Mouse (Mus musculus) MEL (cell line): Measurements from ENCODE around the gene Tekt4. TPM values are rescaled to one million over a fixed set of nuclear protein-coding genes. Genes with fewer than 3 reads are reported as not detected.

Experiments used
- DNase-seq: peaks from one replicate; pipeline ENCODE4 v3.0.0; 2011; ENCODE audit warnings: low read depth, low spot score
- H3K27ac ChIP-seq: 2 replicates; pipeline ENCODE4 v1.5.1; 2012; ENCODE audit warnings: low read depth, mild to moderate bottlenecking, control low read depth, low read length, moderate library complexity; ENCODE audit not compliant: control insufficient read depth
- H3K27me3 ChIP-seq, 2 experiments: fragments of 150-350 bp in 1 of 2; sonication (generic) in 1 of 2; 2 replicates each; pipeline ENCODE4 v1.6.1; 2012; ENCODE audit warnings: low read length in 2 of 2, mild to moderate bottlenecking in 2 of 2, improper control_type of control experiment in 1 of 2, moderate library complexity in 1 of 2; ENCODE audit not compliant: insufficient read depth in 2 of 2, control insufficient read depth in 1 of 2
- H3K36me3 ChIP-seq, 2 experiments: 2 replicates each; pipeline ENCODE4 v1.6.1; 2012 to 2014; ENCODE audit warnings: low read length in 2 of 2, improper control_type of control experiment in 1 of 2, inconsistent platforms in 1 of 2, mild to moderate bottlenecking in 1 of 2; ENCODE audit not compliant: insufficient read depth in 2 of 2, control insufficient read depth in 1 of 2
- H3K4me1 ChIP-seq, 2 experiments: fragments of 150-350 bp in 1 of 2; sonication (generic) in 1 of 2; 2 replicates each; pipeline ENCODE4 v1.6.1; 2012; ENCODE audit warnings: low read length in 2 of 2, improper control_type of control experiment in 1 of 2, mild to moderate bottlenecking in 1 of 2; ENCODE audit not compliant: insufficient read depth in 2 of 2, control insufficient read depth in 1 of 2
- H3K4me3 ChIP-seq, 2 experiments: fragments of 150-350 bp in 1 of 2; sonication (generic) in 1 of 2; 2 replicates each; pipeline ENCODE4 v1.5.1; 2012; ENCODE audit warnings: low read depth in 2 of 2, low read length in 2 of 2, mild to moderate bottlenecking in 2 of 2, moderate library complexity in 2 of 2, control low read depth in 1 of 2, improper control_type of control experiment in 1 of 2; ENCODE audit not compliant: control insufficient read depth in 1 of 2, insufficient read depth in 1 of 2
- H3K79me2 ChIP-seq: 2 replicates; pipeline ENCODE4 v1.6.1; 2012; ENCODE audit warnings: mild to moderate bottlenecking, low read length, moderate library complexity; ENCODE audit not compliant: control insufficient read depth, poor library complexity, insufficient read depth
- H3K9ac ChIP-seq: 2 replicates; pipeline ENCODE4 v1.6.1; 2012; ENCODE audit warnings: low read depth, mild to moderate bottlenecking, control low read depth, low read length, moderate library complexity; ENCODE audit not compliant: control insufficient read depth, poor library complexity, severe bottlenecking
- H3K9me3 ChIP-seq: fragments of 150-350 bp; sonication (generic); replicated peaks from 2 replicates; pipeline ENCODE4 v1.6.1; 2012; ENCODE audit warnings: mild to moderate bottlenecking, low read length, improper control_type of control experiment, moderate library complexity; ENCODE audit not compliant: insufficient read depth
- BHLHE40 ChIP-seq: IDR thresholded peaks from 2 replicates; pipeline ENCODE4 v1.6.1; 2012; ENCODE audit warnings: low read depth, mild to moderate bottlenecking, inconsistent platforms, low read length, improper control_type of control experiment, borderline replicate concordance
- CHD2 ChIP-seq: IDR thresholded peaks from 2 replicates; pipeline ENCODE4 v1.6.1; 2011; ENCODE audit warnings: low read length, improper control_type of control experiment
- CTCF ChIP-seq, 3 experiments: IDR thresholded peaks in 2 of 3; conservative IDR thresholded peaks in 1 of 3; 2 replicates each; pipeline ENCODE4 v1.5.1; 2011 to 2012; ENCODE audit warnings: low read length in 3 of 3, low read depth in 2 of 3, mild to moderate bottlenecking in 2 of 3, improper control_type of control experiment in 1 of 3, inconsistent platforms in 1 of 3, mixed read lengths in 1 of 3, moderate library complexity in 1 of 3; ENCODE audit not compliant: control insufficient read depth in 1 of 3, insufficient read depth in 1 of 3, poor library complexity in 1 of 3, severe bottlenecking in 1 of 3
- GATA1 ChIP-seq: IDR thresholded peaks from 2 replicates; pipeline ENCODE4 v1.6.1; 2011; ENCODE audit warnings: low read depth, low read length, improper control_type of control experiment
- JUND ChIP-seq: IDR thresholded peaks from 2 replicates; pipeline ENCODE4 v1.6.1; 2011; ENCODE audit warnings: low read depth, mild to moderate bottlenecking, improper control_type of control experiment, low read length
- MAX ChIP-seq: IDR thresholded peaks from 2 replicates; pipeline ENCODE4 v1.6.1; 2011; ENCODE audit warnings: low read length, improper control_type of control experiment
- MEF2A ChIP-seq: IDR thresholded peaks from 2 replicates; pipeline ENCODE4 v1.6.1; 2014; ENCODE audit warnings: low read depth, mild to moderate bottlenecking, inconsistent platforms, low read length, improper control_type of control experiment; ENCODE audit not compliant: poor library complexity, insufficient replicate concordance, severe bottlenecking; ENCODE audit errors: extremely low read depth
- MXI1 ChIP-seq: IDR thresholded peaks from 2 replicates; pipeline ENCODE4 v1.6.1; 2011; ENCODE audit warnings: mild to moderate bottlenecking, low read depth, low read length, improper control_type of control experiment
- MYB ChIP-seq: IDR thresholded peaks from 2 replicates; pipeline ENCODE4 v1.6.1; 2011; ENCODE audit warnings: mild to moderate bottlenecking, low read depth, low read length, improper control_type of control experiment
- NRF1 ChIP-seq: IDR thresholded peaks from 2 replicates; pipeline ENCODE4 v1.6.1; 2014; ENCODE audit warnings: low read depth, mild to moderate bottlenecking, inconsistent platforms, low read length, improper control_type of control experiment, moderate library complexity; ENCODE audit not compliant: poor library complexity, insufficient read depth, severe bottlenecking
- POLR2A ChIP-seq, 2 experiments: IDR thresholded peaks; 2 replicates each; pipeline ENCODE4 v1.6.1; 2011 to 2012; ENCODE audit warnings: low read length in 2 of 2, mild to moderate bottlenecking in 2 of 2, control low read depth in 1 of 2, improper control_type of control experiment in 1 of 2, low read depth in 1 of 2, moderate library complexity in 1 of 2; ENCODE audit not compliant: control insufficient read depth in 1 of 2, insufficient read depth in 1 of 2, poor library complexity in 1 of 2
- POLR2AphosphoS2 ChIP-seq: IDR thresholded peaks from 2 replicates; pipeline ENCODE4 v1.6.1; 2011; ENCODE audit warnings: low read length, improper control_type of control experiment
- POLR2AphosphoS5 ChIP-seq: IDR thresholded peaks from 2 replicates; pipeline ENCODE4 v1.6.1; 2012; ENCODE audit warnings: low read depth, borderline replicate concordance, mild to moderate bottlenecking, inconsistent platforms, low read length, moderate library complexity, mixed read lengths
- RAD21 ChIP-seq: IDR thresholded peaks from 2 replicates; pipeline ENCODE4 v1.6.1; 2011; ENCODE audit warnings: mild to moderate bottlenecking, low read depth, low read length, improper control_type of control experiment
- SMC3 ChIP-seq: IDR thresholded peaks from 2 replicates; pipeline ENCODE4 v1.6.1; 2011; ENCODE audit warnings: low read depth, low read length, improper control_type of control experiment
- TAL1 ChIP-seq: IDR thresholded peaks from 2 replicates; pipeline ENCODE4 v1.6.1; 2012; ENCODE audit warnings: mild to moderate bottlenecking, inconsistent platforms, low read length, moderate library complexity, mixed read lengths
- TBP ChIP-seq: IDR thresholded peaks from 2 replicates; pipeline ENCODE4 v1.8.0; 2011; ENCODE audit warnings: low read depth, low read length, improper control_type of control experiment
- UBTF ChIP-seq: IDR thresholded peaks from 2 replicates; pipeline ENCODE4 v1.6.1; 2012; ENCODE audit warnings: low read depth, mild to moderate bottlenecking, inconsistent platforms, low read length, improper control_type of control experiment, moderate library complexity, borderline replicate concordance; ENCODE audit not compliant: insufficient read depth
- USF1 ChIP-seq: IDR thresholded peaks from 2 replicates; pipeline ENCODE4 v1.6.1; 2014; ENCODE audit warnings: low read depth, mild to moderate bottlenecking, inconsistent platforms, low read length, improper control_type of control experiment, moderate library complexity
- ZKSCAN1 ChIP-seq: IDR thresholded peaks from 2 replicates; pipeline ENCODE4 v1.6.1; 2012; ENCODE audit warnings: low read depth, mild to moderate bottlenecking, inconsistent platforms, low read length, improper control_type of control experiment, moderate library complexity
- ZNF384 ChIP-seq: IDR thresholded peaks from 2 replicates; pipeline ENCODE4 v1.6.1; 2012; ENCODE audit warnings: low read depth, mild to moderate bottlenecking, inconsistent platforms, low read length, improper control_type of control experiment
- polyA plus RNA-seq, 2 experiments: library from polyadenylated mRNA; stranded (reverse) in 1 of 2; unstranded in 1 of 2; fragments of >175 nt in 1 of 2; fragments of >200 nt in 1 of 2; gene quantifications; 2 replicates each; pipeline versions ENCODE4 v1.2.1 to v1.2.4; 2012; ENCODE audit warnings: low replicate concordance in 2 of 2, low read depth in 1 of 2; ENCODE audit not compliant: insufficient read length in 2 of 2, insufficient read depth in 1 of 2, missing spikeins in 1 of 2
- total RNA-seq: library from RNA; depleted of rRNA; stranded (reverse); fragments of 300-350 nt; gene quantifications from 2 replicates; pipeline ENCODE4 v1.2.3, GENCODE M21; 2012

Gene Tekt4
- total and polyA plus RNA-seq, 3 experiments, result not detected

- no peak for TF ChIP-seq POLR2A (IDR thresholded peaks at IDR 0.05; ENCODE audit: control insufficient read depth in 1 of 2, insufficient read depth in 1 of 2, low read depth in 1 of 2, low read length in 2 of 2, poor library complexity in 1 of 2)
- no peak for TF ChIP-seq BHLHE40
- no peak for TF ChIP-seq TAL1
- no peak for TF ChIP-seq ZKSCAN1
- TF ChIP-seq TBP, result no peak
- TF ChIP-seq CTCF (IDR thresholded peaks at IDR 0.05 in 2 of 3, conservative IDR thresholded peaks at IDR 0.05 in 1 of 3; ENCODE audit: control insufficient read depth in 1 of 3, insufficient read depth in 1 of 3, low read depth in 2 of 3, low read length in 3 of 3, poor library complexity in 1 of 3, severe bottlenecking in 1 of 3), result peak; percentile 59 to 80 (median 71)
- no peak for TF ChIP-seq UBTF
- TF ChIP-seq MEF2A, result no peak
- TF ChIP-seq JUND, result no peak
- TF ChIP-seq MAX, result no peak
- TF ChIP-seq MXI1, result no peak
- TF ChIP-seq NRF1, result no peak
- TF ChIP-seq USF1, result no peak
- no peak for TF ChIP-seq POLR2AphosphoS5
- TF ChIP-seq MYB, result no peak
- no peak for TF ChIP-seq CHD2
Measured at GRCm38 (mm10) chr17:25507799-25508198, 53.4 kb downstream of the Tekt4 start (continued).

GRCm38 (mm10) chr17:25508860-25509577 is 54.6 kb downstream of the Tekt4 start:
- Histone ChIP-seq H3K27ac (no peak overlapping the region), H3K79me2 (no peaks in the 10 kb centered on the region), H3K36me3 (no peaks in the 10 kb centered on the region), H3K4me1 (no peaks in the 10 kb centered on the region), H3K9me3 (no peaks in the 10 kb centered on the region), H3K27me3 (no peaks in the 10 kb centered on the region), H3K9ac (no peak overlapping the region), H3K4me3 (no peak overlapping the region)
- DNase-seq, result peak; percentile 33
- TF ChIP-seq CTCF (IDR thresholded peaks at IDR 0.05 in 2 of 3, conservative IDR thresholded peaks at IDR 0.05 in 1 of 3; ENCODE audit: control insufficient read depth in 1 of 3, insufficient read depth in 1 of 3, low read depth in 2 of 3, low read length in 3 of 3, poor library complexity in 1 of 3, severe bottlenecking in 1 of 3) (peak; percentile 57 to 61 (median 59)), POLR2AphosphoS2 (no peak), MAX (no peak), GATA1 (peak; percentile 38), MEF2A (no peak), RAD21 (peak; percentile 23), ZNF384 (no peak), SMC3 (peak; percentile 39), UBTF (no peak)
- TF ChIP-seq, all 39 proteins: peak for 4
